Mouse (Mus musculus): ENCODE results near the gene Tsnax.

GRCm38 (mm10) chr8:125043935-125044334 is 31.1 kb downstream of the Tsnax start:
- TF ChIP-seq CTCF (IDR thresholded peaks at IDR 0.05; ENCODE audit: low read depth, low read length) (no peak), POLR2A (IDR thresholded peaks at IDR 0.05; ENCODE audit: borderline replicate concordance, low read depth, low read length) (no peak)
